Mouse (Mus musculus) megakaryocyte, embryonic 14.5 days (primary cell): Measurements from ENCODE around the gene Morc1.

Experiments used
- FLI1 ChIP-seq: IDR thresholded peaks from 2 replicates; pipeline ENCODE4 v1.6.1; 2012; ENCODE audit warnings: low read length, inconsistent platforms, mixed read lengths
- GATA1 ChIP-seq: IDR thresholded peaks from 3 replicates; pipeline ENCODE4 v1.6.1; 2012; ENCODE audit warnings: mixed read lengths, low read length, inconsistent platforms, borderline replicate concordance

GRCm38 (mm10) chr16:48431027-48431426 is at the start of gene Morc1:
- TF ChIP-seq GATA1, result no peak
- TF ChIP-seq FLI1, result no peak
